In the genomic region with DNA sequence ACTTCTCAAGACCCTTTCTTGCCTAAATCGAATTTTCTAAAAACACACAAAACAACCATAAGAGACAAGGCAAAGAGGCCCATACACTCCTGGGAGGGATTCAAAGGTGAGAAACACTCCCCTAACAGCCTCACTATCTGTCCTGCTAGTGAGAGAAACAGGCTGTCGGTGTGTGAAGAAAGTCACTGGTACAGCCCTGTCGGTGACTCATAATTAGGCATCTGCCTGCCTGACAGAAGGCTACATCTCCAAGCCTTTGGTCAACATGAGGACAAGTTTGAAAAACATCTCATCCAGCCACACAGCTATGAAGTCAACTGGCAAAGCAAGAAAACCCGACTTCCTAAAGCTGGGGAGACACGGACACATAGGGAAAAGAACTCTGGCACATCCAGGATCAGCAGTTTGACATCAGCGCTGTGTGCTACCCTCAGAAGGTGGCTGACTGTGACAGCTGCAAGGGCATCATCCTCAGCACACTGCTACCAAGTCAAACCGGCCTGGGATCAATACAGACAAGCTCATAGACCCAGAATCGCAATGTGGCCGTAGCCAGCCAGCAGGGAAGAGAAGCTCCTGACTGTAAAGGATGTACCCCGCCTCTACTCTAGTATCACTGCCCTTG, we compare ENCODE assay signal across 9 mouse cellular contexts. TPM values are rescaled to one million over a fixed set of nuclear protein-coding genes. Genes with fewer than 3 reads are reported as not detected.
A peak's percentile ranks its signal among the peaks of the same experiment; 100 is the strongest.
DNase-seq lines count a peak whose midpoint lies in the region; ATAC-seq lines count a peak whose summit lies in the region.
"Had no signal": no experiment of that assay in that cellular context is flagged by ENCODE, and none has a peak within 500 bp of the region (broad histone marks: within the 10 kb centered on the region; RNA-seq: fewer than 3 reads in every experiment).

No protein-coding gene starts in this region.

- peaks cover 81% of the 10 kb centered on the region for H3K4me1 ChIP-seq in liver, embryonic 11.5 days (replicated peaks; ENCODE audit: control insufficient read depth, insufficient read depth, low read length)
- H3K4me1 ChIP-seq in heart, embryonic 12.5 days (replicated peaks): peaks cover 84% of the 10 kb centered on the region
- H3K4me1 ChIP-seq in forebrain, embryonic 16.5 days (replicated peaks; ENCODE audit: control insufficient read depth, insufficient read depth, low read length): no peaks in the 10 kb centered on the region

- H3K27ac ChIP-seq in liver, embryonic 11.5 days (ENCODE audit: low read depth, low read length): peak overlapping the region; percentile 19; the same call in 1 of the 2 replicates
- H3K27ac ChIP-seq in heart, embryonic 12.5 days (ENCODE audit: poor library complexity, severe bottlenecking): peak overlapping the region; percentile 38; the same call in 1 of the 2 replicates
- H3K27ac ChIP-seq in forebrain, embryonic 16.5 days (ENCODE audit: low read length): no peak overlapping the region
- H3K27ac ChIP-seq: hindbrain, embryonic 14.5 days had no signal

- no peaks in the 10 kb centered on the region for H3K9me3 ChIP-seq in liver, embryonic 11.5 days (ENCODE audit: control insufficient read depth, low read length)
- no peaks in the 10 kb centered on the region for H3K9me3 ChIP-seq in heart, embryonic 12.5 days (replicated peaks)
- no peaks in the 10 kb centered on the region for H3K9me3 ChIP-seq in forebrain, embryonic 16.5 days (ENCODE audit: control insufficient read depth, low read length)

- no peak for ATAC-seq in liver, embryonic 11.5 days (replicated peaks; ENCODE audit: low FRiP score)
- ATAC-seq in heart, embryonic 12.5 days (ENCODE audit: insufficient number of reproducible peaks, low FRiP score): no peak
- ATAC-seq in forebrain, embryonic 16.5 days: no peak

- H3K4me3 ChIP-seq in liver, embryonic 11.5 days (ENCODE audit: low read depth, low read length): no peak overlapping the region
- H3K4me3 ChIP-seq in heart, embryonic 12.5 days: no peak overlapping the region
- H3K4me3 ChIP-seq in forebrain, embryonic 16.5 days (replicated peaks; ENCODE audit: low read length): no peak overlapping the region

- no peak overlapping the region for H3K9ac ChIP-seq in liver, embryonic 11.5 days (ENCODE audit: low read depth, low read length)
- peak overlapping the region; percentile 26; the same call in 1 of the 2 replicates for H3K9ac ChIP-seq in heart, embryonic 12.5 days
- no peak overlapping the region for H3K9ac ChIP-seq in forebrain, embryonic 16.5 days (replicated peaks; ENCODE audit: low read depth, low read length)
- H3K9ac ChIP-seq: hindbrain, embryonic 14.5 days had no signal

- WGBS in liver, embryonic 11.5 days: 71% methylated on average over 10 of the region's 10 CpGs
- WGBS in heart, embryonic 12.5 days: 53% methylated on average over 10 of the region's 10 CpGs
- WGBS in forebrain, embryonic 16.5 days: 88% methylated on average over 10 of the region's 10 CpGs

- intact Hi-C loops in left cerebral cortex, postnatal 10 days (cut with DNase I): no loop called here

- no peak overlapping the region for H3K4me2 ChIP-seq in liver, embryonic 11.5 days
- H3K4me2 ChIP-seq in heart, embryonic 12.5 days: peak overlapping the region; percentile 1; the same call in 1 of the 2 replicates
- H3K4me2 ChIP-seq in forebrain, embryonic 16.5 days (ENCODE audit: low read length): no peak overlapping the region
- H3K4me2 ChIP-seq: hindbrain, embryonic 14.5 days had no signal

- no peaks in the 10 kb centered on the region for H3K27me3 ChIP-seq in liver, embryonic 11.5 days (replicated peaks; ENCODE audit: control insufficient read depth, insufficient read depth, low read length)
- no peaks in the 10 kb centered on the region for H3K27me3 ChIP-seq in heart, embryonic 12.5 days (replicated peaks)
- H3K27me3 ChIP-seq in forebrain, embryonic 16.5 days (replicated peaks; ENCODE audit: control insufficient read depth, insufficient read depth, low read length): no peaks in the 10 kb centered on the region

- H3K36me3 ChIP-seq in liver, embryonic 11.5 days (ENCODE audit: control insufficient read depth, insufficient read depth, low read length): no peaks in the 10 kb centered on the region
- H3K36me3 ChIP-seq in heart, embryonic 12.5 days: no peaks in the 10 kb centered on the region
- no peaks in the 10 kb centered on the region for H3K36me3 ChIP-seq in forebrain, embryonic 16.5 days (ENCODE audit: control insufficient read depth, insufficient read depth)

- DNase-seq in adrenal gland, adult (ENCODE audit: inconsistent age in 2 of 2, low spot score in 1 of 2): peak; percentile 38 to 87
- DNase-seq in adrenal gland, postnatal 10 days: no peak
- no peak for DNase-seq in liver, embryonic 11.5 days (ENCODE audit: low spot score)
- DNase-seq in liver: no peak
- DNase-seq in lung, postnatal 36 days: peak; percentile 37
- DNase-seq in left cerebral cortex, postnatal 10 days (ENCODE audit: extremely low spot score in 1 of 2, low spot score in 2 of 2): no peak

RNA-seq across cellular contexts. Expression of gene Arhgap10, which starts 30.1 kb away (rescaled TPM):
- 10 to 100 TPM; 20.9 to 29.4 TPM for total RNA-seq in adrenal gland, postnatal 10 days (2021)
- polyA plus RNA-seq in liver, embryonic 11.5 days (2014; fragmentation: Nextera tagmentation; extraction: Ambion mirVana): 20.1 and 20.2 TPM in 2 replicates
- polyA plus RNA-seq in heart, embryonic 12.5 days (2016; fragmentation: Nextera tagmentation; extraction: Ambion mirVana): 23.8 and 25.3 TPM in 2 replicates
- polyA plus RNA-seq in forebrain, embryonic 16.5 days (2015; fragmentation: Nextera tagmentation; extraction: Ambion mirVana): 3.7 and 3.9 TPM in 2 replicates
- 10 to 100 TPM; 11.0 TPM for total RNA-seq in left cerebral cortex, postnatal 10 days (2021)

Comparison
In these comparisons a context has a peak if more than half of its experiments do, and no peak if none do; other contexts are left out.
1. DNase-seq: peak in adrenal gland, adult (2 of 2) and lung, postnatal 36 days (single experiment); none in adrenal gland, postnatal 10 days (single experiment), liver, embryonic 11.5 days (single experiment), liver (single experiment) and left cerebral cortex, postnatal 10 days (0 of 2).